Mouse (Mus musculus): Measurements from ENCODE around the gene Cd3g. TPM values are rescaled to one million over a fixed set of nuclear protein-coding genes. Genes with fewer than 3 reads are reported as not detected.
A peak's percentile ranks its signal among the peaks of the same experiment; 100 is the strongest.

The Cd3g gene
- not detected for total RNA-seq (2021)
- long read RNA-seq, experiment 1: 0 reads
- long read RNA-seq, experiment 2: 0 reads

DNA sequence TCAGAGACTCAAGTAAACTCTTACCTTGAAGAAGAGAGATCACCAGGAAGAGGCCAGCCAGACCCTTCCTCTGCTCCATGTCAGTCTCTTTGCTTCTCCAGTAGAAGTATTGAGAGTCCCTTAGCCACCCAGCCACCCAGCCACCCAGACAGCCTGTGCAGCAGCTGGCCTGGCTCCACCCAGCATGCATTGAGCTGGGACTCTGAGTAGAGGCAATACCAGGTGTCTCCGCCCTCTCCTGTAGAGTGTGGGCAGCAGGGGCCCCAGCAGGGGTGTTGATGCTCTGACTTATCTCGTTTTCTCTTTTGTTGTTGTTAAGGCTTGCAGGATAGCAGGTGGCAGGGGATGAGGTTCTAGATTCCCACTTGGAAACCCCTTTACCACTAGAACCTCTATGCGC, at the start of gene Cd3g:
Gene Cd3g, minus strand, starts transcription at position 190 of the 400 bp plus-strand sequence.
- Histone ChIP-seq H3K4me3 (no peak within 1 kb of the TSS), H3K27ac (no peak within 1 kb of the TSS)
- no peak for TF ChIP-seq CTCF (conservative IDR thresholded peaks at IDR 0.05)
- DNase-seq (ENCODE audit: low spot score in 2 of 2): no peak

DNA sequence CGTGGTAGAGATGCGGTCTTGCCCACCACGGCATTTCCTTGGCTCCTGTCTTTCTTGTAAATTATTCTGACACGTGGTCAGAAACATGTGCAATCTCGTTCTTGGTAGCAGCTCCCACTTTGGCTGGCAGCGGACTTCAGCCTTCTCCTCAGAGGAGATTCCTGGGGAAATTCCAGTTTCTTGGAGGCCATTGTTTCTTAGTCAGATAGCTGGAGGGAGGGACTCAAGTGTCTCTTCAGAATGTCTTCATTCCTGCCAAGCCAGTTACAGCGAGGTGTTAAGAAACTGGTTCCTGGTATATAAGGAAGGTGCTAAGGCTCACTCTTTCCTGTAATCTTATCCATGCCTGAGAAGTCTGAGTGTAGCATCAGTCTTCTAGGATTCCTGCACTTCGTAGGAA, 47.1 kb upstream of the Cd3g start:
- H3K4me3 ChIP-seq: no peak overlapping the region
- no peak for TF ChIP-seq CTCF (conservative IDR thresholded peaks at IDR 0.05)
- H3K27ac ChIP-seq: no peak overlapping the region
- DNase-seq (ENCODE audit: low spot score in 2 of 2): no peak

DNA sequence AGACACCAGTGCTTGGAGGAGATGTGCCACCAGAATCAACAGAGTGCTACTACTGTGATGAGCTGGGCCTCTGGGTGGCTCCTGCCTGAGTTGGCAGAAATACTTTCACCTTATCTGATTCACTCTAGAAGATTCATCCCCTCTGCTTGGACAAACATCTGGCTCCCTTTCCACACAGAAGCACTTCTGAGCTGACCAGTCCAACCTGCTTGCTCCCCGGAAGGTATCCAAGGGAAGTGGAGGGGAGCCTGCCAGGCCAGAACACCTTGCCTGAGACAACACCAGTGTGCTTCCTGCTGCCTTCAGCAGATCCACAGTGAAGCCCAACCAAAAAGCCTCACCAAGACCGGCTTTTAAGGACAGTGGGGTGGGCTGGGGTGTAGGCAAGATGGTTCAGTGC, 44.0 kb upstream of the Cd3g start:
- TF ChIP-seq CTCF (conservative IDR thresholded peaks at IDR 0.05): no peak
- no peak for DNase-seq (ENCODE audit: low spot score in 2 of 2)
- H3K4me3 ChIP-seq: no peak overlapping the region
- H3K27ac ChIP-seq: no peak overlapping the region

DNA sequence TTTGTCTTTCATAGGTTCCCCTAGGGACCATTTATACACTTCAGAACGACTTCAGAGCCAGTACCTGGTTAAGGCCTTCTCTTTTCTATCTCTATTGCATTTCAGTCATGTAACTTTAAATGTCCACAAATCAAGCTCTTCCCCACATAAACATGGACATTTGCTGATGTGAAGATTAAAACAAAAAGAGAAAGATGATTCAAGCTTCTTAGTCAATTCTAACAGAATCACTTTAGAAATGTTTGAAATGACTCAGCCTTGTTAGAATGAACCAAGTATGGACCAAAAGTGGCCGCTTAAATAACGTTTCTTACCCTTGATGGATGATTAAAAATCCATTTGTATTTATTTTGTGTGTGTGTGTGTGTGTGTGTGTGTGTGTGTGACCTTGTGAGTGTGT, 43.4 kb upstream of the Cd3g start:
- Histone ChIP-seq H3K27ac (no peak overlapping the region), H3K4me3 (no peak overlapping the region)
- no peak for TF ChIP-seq CTCF (conservative IDR thresholded peaks at IDR 0.05)
- DNase-seq (ENCODE audit: low spot score in 2 of 2): no peak

DNA sequence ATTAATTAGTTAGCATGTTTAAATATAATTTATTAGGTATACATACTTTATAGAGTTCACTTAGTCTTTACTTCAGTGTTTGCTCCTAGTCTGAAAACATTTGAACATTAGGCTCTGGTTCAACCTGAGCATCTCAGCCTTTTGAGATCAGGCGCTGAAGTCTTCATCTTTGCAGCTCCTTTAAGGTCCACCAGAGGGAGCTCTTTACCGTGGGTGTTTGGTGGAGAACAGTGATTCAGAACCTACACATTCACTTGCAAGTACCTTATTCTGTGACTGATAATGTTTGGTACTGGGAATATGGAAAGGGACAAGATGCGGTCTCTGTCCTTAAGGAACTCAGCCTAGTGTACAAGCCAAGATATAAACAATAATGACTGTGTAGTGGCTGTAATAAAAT, 42.6 kb upstream of the Cd3g start:
- peak; percentile 90 for TF ChIP-seq CTCF (conservative IDR thresholded peaks at IDR 0.05)
- no peak overlapping the region for H3K27ac ChIP-seq
- no peak overlapping the region for H3K4me3 ChIP-seq
- DNase-seq (ENCODE audit: low spot score in 2 of 2): peak; percentile 48 to 72

DNA sequence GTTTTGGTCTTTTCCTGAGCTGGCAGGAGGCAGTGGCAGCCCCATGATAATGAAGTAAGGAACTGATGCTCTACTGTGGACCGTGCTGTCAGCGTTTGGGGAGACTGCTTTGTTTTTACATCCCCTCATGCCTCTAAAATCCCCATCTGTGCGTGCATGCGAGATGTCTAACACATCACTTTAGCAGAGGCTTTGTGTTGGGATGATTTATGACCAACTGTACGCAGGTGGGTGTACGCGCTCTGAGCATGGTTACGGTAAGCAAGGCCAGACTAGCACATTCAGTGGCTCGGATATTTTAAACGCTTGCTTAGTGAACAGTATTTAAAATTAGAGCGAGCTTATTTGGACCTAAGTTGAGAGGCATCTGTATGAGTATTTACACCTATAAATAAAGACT, 37.8 kb upstream of the Cd3g start:
- no peak overlapping the region for H3K27ac ChIP-seq
- no peak overlapping the region for H3K4me3 ChIP-seq
- TF ChIP-seq CTCF (conservative IDR thresholded peaks at IDR 0.05): no peak
- peak in 1 of 2 experiments; percentile 1 for DNase-seq (ENCODE audit: low spot score in 2 of 2)

DNA sequence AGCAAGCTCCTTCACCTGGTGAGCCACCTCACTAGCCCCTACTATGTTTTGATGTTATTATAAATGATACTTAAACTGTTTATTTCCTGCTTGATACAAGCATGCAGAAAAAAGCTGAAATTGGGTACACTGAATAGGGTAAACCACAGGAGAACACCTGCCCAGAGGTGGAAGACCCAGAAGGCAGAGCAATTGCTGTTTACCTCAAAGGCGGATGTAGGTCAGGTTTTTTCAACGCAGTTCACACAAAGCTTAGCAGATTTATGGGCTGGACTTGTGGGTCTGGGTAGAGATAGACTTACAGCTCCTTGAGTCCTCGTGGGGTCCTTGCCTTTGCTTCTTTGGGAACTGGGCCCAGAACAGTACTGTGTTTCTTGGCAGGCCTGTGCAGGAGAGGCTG, 35.6 kb upstream of the Cd3g start:
- TF ChIP-seq CTCF (conservative IDR thresholded peaks at IDR 0.05): no peak
- H3K4me3 ChIP-seq: no peak overlapping the region
- no peak for DNase-seq (ENCODE audit: low spot score in 2 of 2)
- H3K27ac ChIP-seq: no peak overlapping the region

DNA sequence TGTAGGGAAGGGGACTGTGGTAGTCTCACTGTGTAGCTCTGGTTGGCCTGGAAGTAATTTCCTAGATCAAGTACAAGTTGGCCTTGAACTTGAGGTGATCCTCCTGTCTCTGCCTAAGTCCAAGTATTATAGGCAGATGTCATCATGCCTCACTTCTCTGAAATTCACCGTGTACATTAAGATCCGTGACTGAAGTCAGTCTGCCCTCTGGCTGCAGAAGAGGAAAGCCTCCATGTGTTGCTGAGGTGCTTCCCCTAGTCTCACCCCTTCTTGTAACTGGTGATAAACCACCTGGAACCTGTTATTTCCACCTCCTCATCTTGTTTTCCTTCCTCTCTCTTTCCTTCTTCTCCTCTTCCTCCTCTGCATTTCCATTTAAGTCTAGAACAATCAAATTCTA, 34.6 kb upstream of the Cd3g start:
- Histone ChIP-seq H3K4me3 (no peak overlapping the region), H3K27ac (no peak overlapping the region)
- 0 out of 2 replicates have a peak, but pooled peaks have one; percentile 8 for TF ChIP-seq CTCF (conservative IDR thresholded peaks at IDR 0.05)
- DNase-seq (ENCODE audit: low spot score in 2 of 2): no peak

DNA sequence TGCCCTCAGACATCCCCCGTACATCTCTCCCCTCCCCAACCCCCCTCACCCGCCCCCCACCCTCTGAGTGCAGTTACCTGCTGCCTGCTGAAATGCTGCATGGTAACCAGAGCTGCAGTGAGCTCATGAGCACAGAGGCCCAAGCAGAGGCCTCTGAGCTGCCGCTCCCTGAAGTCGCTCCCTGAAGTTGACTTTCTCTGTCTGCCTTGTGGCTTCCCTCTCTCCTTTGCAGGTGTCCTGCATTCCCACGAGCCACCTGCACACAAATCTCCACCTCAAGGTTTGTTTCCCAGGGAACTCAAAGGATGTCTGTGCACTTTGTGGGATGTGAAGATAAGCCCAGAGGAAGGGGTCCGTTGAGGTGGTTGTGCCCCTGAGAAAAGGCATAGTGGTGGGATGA, 31.1 kb upstream of the Cd3g start:
- H3K4me3 ChIP-seq: no peak overlapping the region
- TF ChIP-seq CTCF (conservative IDR thresholded peaks at IDR 0.05): no peak
- no peak for DNase-seq (ENCODE audit: low spot score in 2 of 2)
- no peak overlapping the region for H3K27ac ChIP-seq

DNA sequence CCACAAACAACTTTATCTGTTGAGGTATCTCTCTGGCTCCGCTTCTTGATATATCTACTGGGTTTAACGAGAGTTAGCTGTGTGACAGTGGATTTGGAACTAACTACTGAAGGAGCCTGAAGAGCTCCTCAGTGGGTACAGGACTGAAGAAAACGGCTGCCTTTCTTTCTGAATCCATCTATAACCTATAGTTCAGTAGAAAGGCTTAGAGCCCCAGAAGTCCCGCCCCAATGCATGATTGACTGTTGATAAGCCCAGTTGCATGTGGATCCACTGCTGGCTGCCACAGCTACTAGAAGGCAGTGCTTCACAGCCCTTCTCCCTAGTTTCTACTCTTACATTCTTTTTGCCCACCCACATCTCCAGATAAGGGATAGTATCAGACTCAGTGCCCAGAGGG, 30.2 kb upstream of the Cd3g start:
- no peak for TF ChIP-seq CTCF (conservative IDR thresholded peaks at IDR 0.05)
- no peak overlapping the region for H3K27ac ChIP-seq
- DNase-seq (ENCODE audit: low spot score in 2 of 2): no peak
- no peak overlapping the region for H3K4me3 ChIP-seq

DNA sequence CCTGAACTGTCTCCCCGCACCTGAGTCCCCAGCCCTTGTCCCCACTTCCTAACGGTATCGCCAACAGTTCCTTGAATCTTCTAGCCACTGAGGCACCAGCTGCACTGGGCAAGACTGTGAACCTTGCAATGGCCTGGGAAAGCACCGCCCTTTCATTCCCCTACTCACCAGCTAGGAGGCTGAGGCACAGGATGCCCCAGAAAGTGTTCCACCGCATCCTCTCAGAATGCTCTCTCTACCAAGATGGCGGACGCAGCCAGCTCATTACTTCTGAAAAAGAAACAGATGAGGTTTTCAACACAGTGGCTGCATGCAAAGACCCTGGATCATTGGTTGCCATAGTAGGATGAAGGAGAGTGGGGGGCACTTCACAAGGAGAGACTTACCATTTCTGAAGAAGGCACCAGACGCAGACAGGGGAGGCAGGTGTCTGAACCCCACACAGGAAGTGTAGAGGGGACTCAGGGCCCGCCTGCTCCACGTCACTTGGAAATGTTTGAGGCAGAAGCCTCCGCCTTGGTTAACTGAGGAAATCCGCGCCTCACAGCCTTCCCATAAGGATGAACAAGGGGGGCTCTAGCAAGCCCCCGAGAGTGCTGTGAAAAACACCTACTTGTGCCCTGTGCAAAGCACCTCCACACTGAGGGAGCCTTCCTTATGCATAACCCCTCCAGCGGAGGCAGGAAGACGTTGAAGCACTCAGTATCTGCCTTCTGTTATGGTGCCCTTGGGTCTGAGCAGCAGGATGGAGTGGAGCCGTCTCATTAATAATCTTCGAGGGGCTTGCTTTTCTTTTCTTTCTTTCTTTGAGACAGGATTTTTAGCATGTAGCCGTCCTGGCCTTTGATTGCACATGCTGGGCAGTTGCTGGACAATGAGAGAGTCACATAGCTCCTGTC, 29.2 kb upstream of the Cd3g start, which contains the start of gene Cd3e:
Gene Cd3e, minus strand, starts transcription at position 448 of the 899 bp plus-strand sequence.
- DNase-seq (ENCODE audit: low spot score in 2 of 2): no peak
- no peak for TF ChIP-seq CTCF (conservative IDR thresholded peaks at IDR 0.05)
- Histone ChIP-seq H3K27ac (no peak within 1 kb of the TSS), H3K4me3 (no peak within 1 kb of the TSS)

DNA sequence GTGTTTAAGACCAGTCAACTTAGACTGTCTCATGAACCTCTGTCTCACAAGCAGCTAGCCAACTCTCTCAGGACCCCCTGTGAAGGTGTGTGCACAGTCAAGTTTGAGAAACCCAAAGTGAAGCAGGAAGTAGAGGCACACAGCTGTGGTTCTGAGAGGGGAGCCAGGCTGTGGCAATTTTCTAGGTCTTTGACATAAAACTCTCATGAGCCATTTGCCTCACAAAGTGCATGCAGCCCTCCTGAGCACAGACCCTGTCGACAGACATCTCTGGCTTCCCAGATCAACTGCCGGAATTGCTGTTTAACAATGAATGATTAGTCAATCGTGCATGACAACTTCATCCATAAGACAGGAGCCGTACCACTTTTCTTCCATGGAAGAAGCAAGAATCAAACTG, 28.1 kb upstream of the Cd3g start:
- Histone ChIP-seq H3K27ac (no peak overlapping the region), H3K4me3 (no peak overlapping the region)
- no peak for DNase-seq (ENCODE audit: low spot score in 2 of 2)
- TF ChIP-seq CTCF (conservative IDR thresholded peaks at IDR 0.05): no peak

DNA sequence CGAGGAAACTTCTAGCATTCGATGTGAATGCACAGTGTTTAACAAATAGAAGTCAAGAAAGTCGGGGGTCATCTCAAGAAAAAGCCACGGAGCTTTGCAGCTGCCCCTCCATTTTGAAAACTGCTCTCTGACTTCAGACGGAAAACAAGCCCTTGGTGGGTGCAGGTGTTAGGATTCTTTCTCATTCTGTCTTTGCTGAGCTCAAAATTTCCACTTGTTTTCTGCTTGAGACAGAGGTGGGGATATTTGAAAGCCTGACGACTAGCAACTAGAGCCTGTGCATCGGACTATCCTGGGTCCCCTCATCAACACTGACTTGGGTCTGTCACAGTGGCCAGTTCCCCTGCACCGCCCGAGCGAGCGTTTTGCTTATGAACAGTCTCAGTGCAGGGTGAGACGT, 27.2 kb upstream of the Cd3g start:
- TF ChIP-seq CTCF (conservative IDR thresholded peaks at IDR 0.05): no peak
- Histone ChIP-seq H3K27ac (no peak overlapping the region), H3K4me3 (no peak overlapping the region)
- no peak for DNase-seq (ENCODE audit: low spot score in 2 of 2)

DNA sequence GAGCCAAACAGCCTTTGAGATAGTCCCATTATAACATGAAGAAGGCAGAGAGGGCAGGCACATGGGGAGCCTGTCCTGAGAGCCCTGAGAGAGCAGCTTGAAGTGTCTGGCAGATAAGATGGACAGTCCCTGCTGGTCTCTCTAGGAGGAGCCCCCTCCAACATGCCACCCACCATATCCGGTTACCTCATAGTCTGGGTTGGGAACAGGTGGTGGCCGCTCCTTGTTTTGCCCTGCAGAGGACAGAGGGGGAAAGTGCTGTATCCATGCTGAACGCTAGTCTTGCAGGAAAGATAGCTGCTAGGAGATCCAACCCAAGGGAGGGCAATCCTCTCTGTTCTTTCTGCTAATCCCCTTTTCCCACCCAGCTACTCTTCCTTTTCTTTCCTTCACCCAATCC, 20.0 kb upstream of the Cd3g start:
- Histone ChIP-seq H3K4me3 (no peak overlapping the region), H3K27ac (no peak overlapping the region)
- DNase-seq (ENCODE audit: low spot score in 2 of 2): no peak
- no peak for TF ChIP-seq CTCF (conservative IDR thresholded peaks at IDR 0.05)

Measured in layer of hippocampus, adult 2 months (tissue).